Mouse (Mus musculus): ENCODE data around the gene Plscr5. TPM values are rescaled to one million over a fixed set of nuclear protein-coding genes. Genes with fewer than 3 reads are reported as not detected.
"Not testable (repeated sequence)": the region's sequence is repeated elsewhere in the genome, so short reads cannot be mapped to it uniquely, and the experiment has no call there.

The Plscr5 gene
- total RNA-seq (2021): under 1 TPM; 0.29 to 0.62 TPM
- long read RNA-seq: 0 reads

GRCm38 (mm10) chr9:92192636-92193035 is at the start of gene Plscr5:
Gene Plscr5 (plus strand): TSS chr9:92192936.
- DNase-seq (ENCODE audit: low spot score in 2 of 2): not testable (repeated sequence)

- DNase-seq (ENCODE audit: low spot score in 2 of 2): no peak
Observed at GRCm38 (mm10) chr9:92147555-92148248, 45.0 kb upstream of the Plscr5 start.

GRCm38 (mm10) chr9:92162213-92162612 is 30.5 kb upstream of the Plscr5 start:
- DNase-seq (ENCODE audit: low spot score in 2 of 2): no peak

DNA sequence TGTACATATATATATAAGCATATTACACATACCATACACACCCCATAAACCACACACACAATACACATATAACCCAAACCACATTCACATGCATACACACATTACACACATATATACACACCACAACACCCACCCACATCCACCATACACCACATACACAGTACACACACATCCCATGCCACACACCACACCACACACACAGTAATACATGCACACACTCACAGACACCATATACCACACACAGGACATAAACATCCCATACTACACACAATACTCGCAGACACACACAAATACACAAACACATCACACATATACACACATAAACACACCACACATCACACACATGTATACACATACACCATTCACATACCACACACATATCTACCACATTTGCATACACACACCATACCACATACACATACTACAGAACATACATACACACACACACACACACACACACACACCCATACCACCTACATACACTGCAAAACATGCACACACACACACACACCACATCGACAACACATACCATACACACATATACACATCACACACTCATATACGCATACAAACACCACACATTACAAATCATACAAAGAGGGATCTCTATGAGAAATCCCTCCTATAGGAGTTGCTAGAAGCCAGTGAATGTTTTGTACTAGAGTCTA is 19.3 kb upstream of the Plscr5 start:
- no peak for DNase-seq (ENCODE audit: low spot score in 2 of 2)

DNA sequence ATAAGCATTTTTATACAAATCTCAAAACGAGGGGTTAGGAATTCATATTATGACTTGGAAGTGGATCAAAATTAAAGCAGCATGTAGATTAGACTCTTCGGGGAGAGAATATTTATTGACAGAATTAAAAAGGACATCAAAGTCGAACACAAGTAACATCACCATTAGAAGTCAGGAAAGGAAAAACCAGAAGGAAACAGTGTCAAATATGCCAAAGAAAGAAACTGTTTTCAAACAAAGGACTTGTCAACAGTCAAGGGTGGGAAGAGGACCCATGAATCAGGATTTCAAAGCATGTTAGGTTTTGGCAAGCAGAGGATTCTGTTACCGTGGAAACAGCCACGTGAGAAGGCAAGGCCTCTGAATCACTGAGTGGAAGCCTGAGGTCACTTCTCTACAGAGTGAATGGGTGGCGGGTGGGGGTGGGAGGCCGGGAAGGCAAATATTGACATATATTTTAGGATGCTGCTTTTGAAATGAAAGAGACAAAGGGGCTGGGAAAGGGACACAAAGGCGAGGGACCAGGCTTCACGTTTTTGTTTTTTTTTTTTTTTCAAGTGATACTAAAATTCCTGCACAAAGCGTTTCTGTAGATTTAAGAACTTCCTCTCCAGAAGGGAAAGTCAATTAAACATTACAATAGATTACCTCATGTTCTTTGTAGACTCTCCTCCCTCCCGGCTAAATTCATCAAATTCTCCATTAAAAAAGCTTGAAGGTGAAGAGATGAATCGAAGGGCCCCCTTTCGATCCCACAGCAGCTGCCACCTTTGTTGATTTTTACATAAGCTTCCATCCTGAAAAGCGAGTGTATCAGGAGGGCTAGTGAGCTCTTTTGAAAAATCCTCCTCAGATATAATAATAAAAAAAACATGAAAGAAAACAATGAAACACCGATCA is 18.3 kb upstream of the Plscr5 start:
- DNase-seq (ENCODE audit: low spot score in 2 of 2): peak; percentile 36 to 49

GRCm38 (mm10) chr9:92178861-92179469 is 13.8 kb upstream of the Plscr5 start:
- peak; percentile 14 to 29 for DNase-seq (ENCODE audit: low spot score in 2 of 2)

GRCm38 (mm10) chr9:92191295-92191694 is 1.4 kb upstream of the Plscr5 start:
- no peak for DNase-seq (ENCODE audit: low spot score in 2 of 2)

DNA sequence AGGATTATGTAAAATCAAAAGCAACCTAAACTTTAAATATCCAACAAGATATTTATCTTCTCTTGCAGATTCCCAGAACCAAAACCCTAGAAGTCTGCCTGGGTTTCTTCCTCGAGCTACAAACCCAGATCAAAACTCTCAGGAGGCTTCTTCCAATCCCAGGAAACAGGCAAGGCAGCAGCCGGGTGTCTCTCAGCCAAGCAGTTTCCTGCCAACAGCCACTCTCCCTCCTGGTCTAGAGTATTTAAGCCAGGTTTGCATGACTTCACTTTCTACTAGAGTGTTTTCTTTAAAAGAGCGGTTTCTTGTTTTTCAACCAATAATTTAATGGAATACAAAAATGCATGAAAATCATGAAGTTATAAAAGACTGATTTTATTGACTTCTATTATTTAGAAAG is 5.7 kb downstream of the Plscr5 start:
- peak in 1 of 2 experiments; percentile 19 for DNase-seq (ENCODE audit: low spot score in 2 of 2)

DNA sequence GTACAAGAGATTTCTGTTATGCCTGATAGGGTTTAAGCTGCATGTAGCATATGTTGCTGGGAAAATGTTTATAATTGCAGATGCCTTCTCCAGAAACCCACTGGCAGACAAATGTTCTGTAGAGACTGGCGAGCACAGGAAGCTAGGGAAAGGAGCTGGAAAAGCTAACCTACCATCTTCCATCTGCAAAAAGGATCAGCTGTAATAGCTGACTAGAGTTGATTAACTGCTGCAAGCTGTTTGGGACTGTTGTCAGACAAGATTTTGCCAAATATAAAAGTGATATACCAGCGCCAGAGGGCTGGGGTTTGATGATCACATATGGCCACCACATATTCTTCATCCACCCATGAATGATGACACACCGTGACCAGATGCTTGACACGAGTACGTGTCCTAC is 6.8 kb downstream of the Plscr5 start:
- DNase-seq (ENCODE audit: low spot score in 2 of 2): no peak

DNA sequence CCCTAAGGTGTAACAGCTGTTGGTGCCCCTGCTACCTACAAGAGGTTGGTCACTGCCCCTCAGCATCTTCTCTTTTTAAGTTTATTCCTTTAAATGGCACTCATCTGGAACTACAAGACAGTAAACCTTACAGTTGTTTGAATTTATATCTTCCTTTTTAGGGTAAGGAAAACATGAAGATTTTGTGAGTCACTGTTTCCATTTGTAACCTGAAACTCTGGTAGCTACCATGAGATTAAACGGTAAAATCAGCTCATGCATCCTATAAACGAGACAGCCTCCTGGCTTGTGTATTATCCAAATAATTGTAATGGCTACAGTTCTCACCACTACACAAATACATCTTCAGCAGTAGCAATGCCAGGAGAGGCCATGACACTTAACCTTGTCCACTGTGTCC is 11.7 kb downstream of the Plscr5 start:
- DNase-seq (ENCODE audit: low spot score in 2 of 2): no peak

DNA sequence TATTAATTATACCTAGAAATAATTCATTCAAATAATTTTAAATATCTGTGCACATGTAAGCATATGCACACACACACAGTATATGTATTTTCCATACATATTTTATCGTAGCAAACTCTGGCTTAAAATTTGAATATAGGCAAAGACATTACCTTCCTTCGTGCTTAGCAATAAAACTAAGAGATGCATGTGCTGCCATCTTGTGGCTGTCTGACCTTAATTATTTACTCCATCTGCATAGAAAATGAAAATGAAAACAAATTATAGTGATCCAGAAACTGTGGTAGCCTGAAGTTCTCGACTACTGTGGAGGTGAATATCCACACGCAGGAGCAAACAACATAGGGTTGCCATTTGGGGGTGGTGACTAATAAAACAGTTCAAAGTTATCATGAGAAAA is 14.6 kb downstream of the Plscr5 start:
- peak; percentile 59 to 65 for DNase-seq (ENCODE audit: low spot score in 2 of 2)

- DNase-seq (ENCODE audit: low spot score in 2 of 2): no peak
Observed at GRCm38 (mm10) chr9:92207757-92208156, 15.0 kb downstream of the Plscr5 start.

- no peak for DNase-seq (ENCODE audit: low spot score in 2 of 2)
Observed at GRCm38 (mm10) chr9:92209850-92210249, 17.1 kb downstream of the Plscr5 start.

DNA sequence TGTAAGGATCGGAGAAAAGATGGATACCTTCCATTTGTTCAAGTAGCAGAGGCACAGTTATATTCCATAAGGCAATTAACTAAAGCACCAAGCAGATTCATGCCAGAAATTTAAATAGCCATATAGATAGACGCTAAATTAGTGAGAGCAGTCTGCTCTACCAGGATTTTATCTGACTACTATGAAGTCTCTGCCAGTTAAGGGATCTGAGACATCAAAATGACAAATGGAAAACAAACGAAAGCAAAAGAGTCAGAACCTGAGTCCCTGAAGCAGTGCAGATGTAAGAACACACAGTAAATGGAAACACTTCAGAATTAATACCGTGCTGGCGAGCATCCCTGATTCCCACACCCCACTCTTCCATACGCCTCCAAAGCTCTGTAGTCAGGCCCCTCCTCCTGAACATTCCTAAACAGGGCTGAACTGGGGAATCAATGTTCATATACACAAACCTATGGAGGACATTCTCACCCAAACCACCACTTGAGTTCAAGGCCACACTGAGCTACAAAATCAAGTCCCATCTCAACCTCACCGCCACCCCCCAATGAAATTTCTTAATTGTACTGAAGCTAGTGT is 17.7 kb downstream of the Plscr5 start:
- DNase-seq (ENCODE audit: low spot score in 2 of 2): no peak

DNA sequence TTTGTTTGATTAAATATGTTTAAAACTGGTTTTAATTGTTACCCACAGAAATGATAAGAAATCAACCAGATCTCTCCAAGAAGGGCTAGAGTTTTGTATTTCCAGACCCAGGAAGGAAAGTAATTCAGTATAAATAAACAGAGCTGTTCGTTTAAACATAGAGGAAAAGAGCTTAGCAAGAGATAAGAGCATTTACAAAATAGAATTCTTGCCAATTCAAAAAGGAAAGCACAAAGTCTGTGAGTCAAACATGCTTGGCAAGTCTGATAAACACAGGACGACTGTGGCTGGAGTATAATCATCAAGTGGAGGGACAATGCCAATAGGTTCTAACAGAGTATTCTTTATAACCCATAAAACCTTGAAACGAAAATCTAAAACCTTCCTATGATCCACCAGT is 18.3 kb downstream of the Plscr5 start:
- DNase-seq (ENCODE audit: low spot score in 2 of 2): no peak

GRCm38 (mm10) chr9:92217484-92217883 is 24.7 kb downstream of the Plscr5 start:
- DNase-seq (ENCODE audit: low spot score in 2 of 2): no peak

DNA sequence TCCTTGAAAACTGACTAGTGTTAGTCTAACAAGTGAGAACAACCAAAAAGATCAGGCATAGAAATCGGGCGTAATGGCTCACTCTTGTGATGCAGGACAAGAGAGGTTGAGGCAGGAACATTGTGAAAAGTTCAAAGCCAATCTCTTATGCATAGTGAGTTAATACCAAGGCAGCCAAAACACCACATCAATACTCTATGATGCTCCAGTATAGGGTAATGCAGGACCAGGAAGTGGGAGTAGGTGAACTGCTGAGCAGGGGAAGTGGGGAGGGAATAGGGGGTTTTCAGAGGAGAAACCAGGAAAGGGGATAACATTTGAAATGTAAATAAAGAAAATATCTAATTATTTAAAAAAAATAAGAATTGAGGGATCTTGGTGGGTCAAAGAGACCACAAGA is 25.2 kb downstream of the Plscr5 start:
- DNase-seq (ENCODE audit: low spot score in 2 of 2): no peak

DNA sequence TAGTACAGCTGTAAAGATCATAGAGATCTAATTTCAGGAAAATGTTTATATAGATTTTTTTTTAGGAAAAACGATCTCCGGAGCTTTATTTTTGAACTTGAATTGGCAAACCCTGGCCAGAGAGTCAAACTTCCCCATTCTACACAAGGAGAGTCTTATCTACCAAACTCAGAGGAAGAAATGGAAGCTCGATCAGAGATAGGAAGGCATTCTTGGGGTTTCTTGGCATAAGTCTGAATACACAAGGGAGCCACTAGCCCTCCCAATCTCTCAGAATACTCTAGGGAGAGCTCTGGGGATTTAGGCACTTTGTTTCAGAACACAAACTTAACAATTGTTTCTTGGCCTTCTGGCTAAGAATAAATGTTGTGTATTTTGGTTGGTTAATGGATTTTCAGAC is 27.4 kb downstream of the Plscr5 start:
- no peak for DNase-seq (ENCODE audit: low spot score in 2 of 2)

DNA sequence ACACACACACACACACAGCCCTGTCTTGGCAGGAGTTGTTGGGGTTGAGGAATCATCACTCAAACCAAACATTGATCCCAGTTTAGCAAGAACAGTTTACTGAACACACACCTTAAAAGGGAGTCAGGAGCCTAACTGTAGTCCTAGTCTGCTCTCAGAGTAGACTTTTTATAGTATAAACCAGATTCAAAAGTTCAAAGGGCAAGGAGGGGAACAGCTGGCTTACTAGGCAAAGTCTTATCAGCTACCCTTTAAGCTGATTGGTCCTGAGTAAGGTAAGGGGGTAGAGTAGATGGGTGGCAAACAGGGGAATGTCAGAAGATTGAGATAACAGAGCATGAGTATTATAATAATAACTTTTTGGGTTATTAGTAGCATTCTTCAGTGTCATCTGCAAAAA is 28.7 kb downstream of the Plscr5 start:
- no peak for DNase-seq (ENCODE audit: low spot score in 2 of 2)

GRCm38 (mm10) chr9:92224598-92225231 is 32.0 kb downstream of the Plscr5 start:
- no peak for DNase-seq (ENCODE audit: low spot score in 2 of 2)

Data from layer of hippocampus, postnatal 10 days (tissue).